Mouse (Mus musculus) erythroblast, embryonic 14.5 days (primary cell): ENCODE results near the gene Ppp6r3. TPM values are rescaled to one million over a fixed set of nuclear protein-coding genes. Genes with fewer than 3 reads are reported as not detected.

Experiments
- H3K27me3 ChIP-seq: 2 replicates; pipeline ENCODE4 v1.6.1; 2012; ENCODE audit warnings: inconsistent platforms; ENCODE audit not compliant: control insufficient read depth
- H3K36me3 ChIP-seq: 2 replicates; pipeline ENCODE4 v1.6.1; 2012; ENCODE audit warnings: mild to moderate bottlenecking, inconsistent platforms; ENCODE audit not compliant: control insufficient read depth
- H3K4me1 ChIP-seq: 2 replicates; pipeline ENCODE4 v1.6.1; 2012; ENCODE audit warnings: inconsistent platforms; ENCODE audit not compliant: control insufficient read depth
- H3K4me3 ChIP-seq: replicated peaks from 2 replicates; pipeline ENCODE3; 2012; ENCODE audit warnings: moderate library complexity, mild to moderate bottlenecking, inconsistent platforms
- H3K9me3 ChIP-seq: 2 replicates; pipeline ENCODE4 v1.6.1; 2012; ENCODE audit warnings: low read length, inconsistent platforms, mixed read lengths; ENCODE audit not compliant: control insufficient read depth
- GATA1 ChIP-seq: IDR thresholded peaks from 2 replicates; pipeline ENCODE4 v1.6.1; 2012; ENCODE audit warnings: low read length, inconsistent platforms, mixed read lengths
- TAL1 ChIP-seq: IDR thresholded peaks from 3 replicates; pipeline ENCODE4 v1.6.1; 2012; ENCODE audit warnings: low read length, inconsistent platforms, mixed read lengths
- polyA plus RNA-seq: library from polyadenylated mRNA; stranded (reverse); fragments of >175 nt; gene quantifications from 2 replicates; pipeline ENCODE4 v1.2.3, GENCODE M21; 2012

Ppp6r3 gene
- polyA plus RNA-seq, 1 experiment, result 6.2 TPM

GRCm38 (mm10) chr19:3489826-3490225 is 85.7 kb downstream of the Ppp6r3 start:
- Histone ChIP-seq H3K27me3 (no peaks in the 10 kb centered on the region), H3K36me3 (peaks cover 98% of the 10 kb centered on the region), H3K4me1 (no peaks in the 10 kb centered on the region), H3K9me3 (no peaks in the 10 kb centered on the region), H3K4me3 (no peak overlapping the region)
- TF ChIP-seq TAL1, result no peak
- no peak for TF ChIP-seq GATA1

- H3K36me3 ChIP-seq, result peaks cover 96% of the 10 kb centered on the region
- TF ChIP-seq TAL1 (no peak), GATA1 (no peak)
- H3K27me3 ChIP-seq, result no peaks in the 10 kb centered on the region
- no peaks in the 10 kb centered on the region for H3K4me1 ChIP-seq
- no peaks in the 10 kb centered on the region for H3K9me3 ChIP-seq
- H3K4me3 ChIP-seq, result no peak overlapping the region
Measured at GRCm38 (mm10) chr19:3482831-3483230, 92.7 kb downstream of the Ppp6r3 start.

- Histone ChIP-seq H3K36me3 (peaks cover 96% of the 10 kb centered on the region), H3K4me3 (no peak overlapping the region), H3K4me1 (no peaks in the 10 kb centered on the region), H3K27me3 (no peaks in the 10 kb centered on the region), H3K9me3 (no peaks in the 10 kb centered on the region)
- TF ChIP-seq GATA1 (no peak), TAL1 (no peak)
Measured at GRCm38 (mm10) chr19:3480101-3480500, 95.4 kb downstream of the Ppp6r3 start.

- no peaks in the 10 kb centered on the region for H3K4me1 ChIP-seq
- H3K4me3 ChIP-seq, result no peak overlapping the region
- no peaks in the 10 kb centered on the region for H3K27me3 ChIP-seq
- TF ChIP-seq TAL1 (no peak), GATA1 (no peak)
- peaks cover 96% of the 10 kb centered on the region for H3K36me3 ChIP-seq
- H3K9me3 ChIP-seq, result no peaks in the 10 kb centered on the region
Measured at GRCm38 (mm10) chr19:3476996-3477395, 98.6 kb downstream of the Ppp6r3 start.

- H3K4me3 ChIP-seq, result no peak overlapping the region
- no peaks in the 10 kb centered on the region for H3K27me3 ChIP-seq
- TF ChIP-seq TAL1 (no peak), GATA1 (no peak)
- H3K36me3 ChIP-seq, result peaks cover 99% of the 10 kb centered on the region
- H3K4me1 ChIP-seq, result no peaks in the 10 kb centered on the region
- no peaks in the 10 kb centered on the region for H3K9me3 ChIP-seq
Measured at GRCm38 (mm10) chr19:3471218-3471617, 104.3 kb downstream of the Ppp6r3 start.

- TF ChIP-seq TAL1, result no peak
- TF ChIP-seq GATA1, result no peak
- no peaks in the 10 kb centered on the region for H3K27me3 ChIP-seq
- H3K36me3 ChIP-seq, result peaks cover 100% of the 10 kb centered on the region
- H3K9me3 ChIP-seq, result no peaks in the 10 kb centered on the region
- H3K4me1 ChIP-seq, result no peaks in the 10 kb centered on the region
- H3K4me3 ChIP-seq, result no peak overlapping the region
Measured at GRCm38 (mm10) chr19:3467574-3467973, 108.0 kb downstream of the Ppp6r3 start.

- TF ChIP-seq GATA1 (no peak), TAL1 (no peak)
- H3K4me1 ChIP-seq, result no peaks in the 10 kb centered on the region
- no peaks in the 10 kb centered on the region for H3K27me3 ChIP-seq
- peaks cover 100% of the 10 kb centered on the region for H3K36me3 ChIP-seq
- no peak overlapping the region for H3K4me3 ChIP-seq
- no peaks in the 10 kb centered on the region for H3K9me3 ChIP-seq
Measured at GRCm38 (mm10) chr19:3459986-3460385, 115.6 kb downstream of the Ppp6r3 start.

- H3K4me1 ChIP-seq, result no peaks in the 10 kb centered on the region
- no peaks in the 10 kb centered on the region for H3K9me3 ChIP-seq
- H3K4me3 ChIP-seq, result no peak overlapping the region
- H3K36me3 ChIP-seq, result peaks cover 99% of the 10 kb centered on the region
- no peaks in the 10 kb centered on the region for H3K27me3 ChIP-seq
- TF ChIP-seq TAL1 (no peak), GATA1 (no peak)
Measured at GRCm38 (mm10) chr19:3458331-3459099, 117.0 kb downstream of the Ppp6r3 start.

- no peak overlapping the region for H3K4me3 ChIP-seq
- peaks cover 99% of the 10 kb centered on the region for H3K36me3 ChIP-seq
- H3K9me3 ChIP-seq, result no peaks in the 10 kb centered on the region
- no peak for TF ChIP-seq GATA1
- no peaks in the 10 kb centered on the region for H3K27me3 ChIP-seq
- no peaks in the 10 kb centered on the region for H3K4me1 ChIP-seq
Measured at GRCm38 (mm10) chr19:3457700-3458099, 117.8 kb downstream of the Ppp6r3 start.

- H3K36me3 ChIP-seq, result peaks cover 39% of the 10 kb centered on the region
- no peaks in the 10 kb centered on the region for H3K9me3 ChIP-seq
- no peak overlapping the region for H3K4me3 ChIP-seq
- H3K4me1 ChIP-seq, result no peaks in the 10 kb centered on the region
- no peaks in the 10 kb centered on the region for H3K27me3 ChIP-seq
- TF ChIP-seq GATA1, result no peak
- TF ChIP-seq TAL1, result no peak
Measured at GRCm38 (mm10) chr19:3451649-3452048, 123.9 kb downstream of the Ppp6r3 start.
